Mouse (Mus musculus): ENCODE results near the gene Nfkb2.

- TF ChIP-seq TAL1 (IDR thresholded peaks at IDR 0.05; ENCODE audit: low read length): no peak
- no peak for TF ChIP-seq GATA1 (IDR thresholded peaks at IDR 0.05; ENCODE audit: low read length)
These were observed 2.7 kb downstream of the Nfkb2 start for GRCm38 (mm10) chr19:46306751-46307289.

All from erythroblast, embryonic 14.5 days (primary cell).